Mouse (Mus musculus) inflammation-experienced regulatory T-cells, adult 6 months (primary cell): ENCODE data around the gene Mxi1. TPM values are rescaled to one million over a fixed set of nuclear protein-coding genes. Genes with fewer than 3 reads are reported as not detected.

Experiments
- ATAC-seq: one replicate; pipeline ENCODE4 v1.8.0; 2017
- polyA plus RNA-seq, 3 experiments: library from polyadenylated mRNA; unstranded; fragments of 100-300 nt; shearing (Covaris generic); gene quantifications; one replicate each; pipeline ENCODE4 v1.2.1; 2017

The Mxi1 gene
- polyA plus RNA-seq, 3 experiments from 2014 or later, result 4.3 to 5.9 (median 4.6) TPM

DNA sequence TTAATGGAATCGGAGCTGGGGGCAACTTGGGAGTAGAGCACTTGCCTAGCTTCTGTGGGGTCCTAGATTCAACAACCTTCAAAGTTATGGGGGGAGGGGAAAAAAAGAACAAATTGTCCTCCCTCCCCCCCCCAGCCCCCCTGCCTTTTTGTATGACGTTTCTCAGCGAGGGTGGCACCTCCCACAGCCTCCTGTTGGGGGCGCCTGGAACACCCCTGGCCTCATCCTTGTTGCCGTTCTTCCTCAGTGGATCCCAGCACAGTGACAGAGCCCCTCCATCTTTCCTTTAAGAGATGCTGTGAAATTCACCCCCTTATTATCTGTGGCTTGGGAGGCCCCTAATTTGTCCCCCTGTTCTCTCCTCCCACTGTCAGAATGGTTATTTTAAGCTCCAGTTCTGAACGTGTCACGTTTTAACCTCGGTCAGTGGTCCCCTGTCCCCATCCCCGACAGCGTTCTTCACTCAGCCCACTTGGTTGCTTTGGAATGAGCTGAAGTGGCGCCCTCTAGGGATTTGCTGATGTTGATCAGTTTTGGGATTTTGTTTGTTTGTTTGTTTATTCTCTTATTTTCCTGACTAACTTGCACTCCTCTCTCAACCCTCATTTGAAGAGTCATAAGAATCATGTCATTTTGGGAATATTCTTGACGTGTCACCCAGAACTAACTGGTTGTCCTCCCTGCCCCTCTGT is 92.6 kb downstream of the Mxi1 start:
- ATAC-seq, result no peak

DNA sequence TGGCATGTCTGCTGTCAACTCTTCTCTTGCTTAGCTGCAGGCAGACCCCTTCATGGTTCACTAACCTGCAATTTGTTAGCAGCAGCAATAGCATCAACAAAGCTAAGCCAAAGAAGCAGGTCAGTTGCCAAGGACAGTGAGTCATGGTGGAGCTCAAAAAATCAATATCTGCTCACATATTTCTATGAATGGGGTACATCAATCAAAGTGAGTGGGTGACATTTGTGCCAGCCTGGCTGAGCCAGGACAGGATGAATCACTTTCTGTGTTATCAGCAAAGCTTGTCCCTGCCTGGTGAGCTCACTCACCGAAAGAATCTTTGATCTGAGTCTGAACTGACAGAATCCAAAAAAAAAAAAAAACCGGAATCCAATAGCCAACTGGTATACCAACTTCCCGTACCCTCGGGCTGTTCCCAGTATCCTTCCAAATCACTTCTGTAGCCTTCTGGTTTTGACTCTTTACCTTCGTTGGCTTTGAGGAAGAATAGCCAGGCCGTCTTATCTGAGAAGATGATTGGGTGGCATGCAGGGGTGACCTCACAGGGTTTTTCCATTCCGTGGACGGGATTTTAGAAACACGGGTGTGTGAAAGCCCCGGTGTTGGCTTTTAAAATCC is 94.0 kb downstream of the Mxi1 start:
- no peak for ATAC-seq

DNA sequence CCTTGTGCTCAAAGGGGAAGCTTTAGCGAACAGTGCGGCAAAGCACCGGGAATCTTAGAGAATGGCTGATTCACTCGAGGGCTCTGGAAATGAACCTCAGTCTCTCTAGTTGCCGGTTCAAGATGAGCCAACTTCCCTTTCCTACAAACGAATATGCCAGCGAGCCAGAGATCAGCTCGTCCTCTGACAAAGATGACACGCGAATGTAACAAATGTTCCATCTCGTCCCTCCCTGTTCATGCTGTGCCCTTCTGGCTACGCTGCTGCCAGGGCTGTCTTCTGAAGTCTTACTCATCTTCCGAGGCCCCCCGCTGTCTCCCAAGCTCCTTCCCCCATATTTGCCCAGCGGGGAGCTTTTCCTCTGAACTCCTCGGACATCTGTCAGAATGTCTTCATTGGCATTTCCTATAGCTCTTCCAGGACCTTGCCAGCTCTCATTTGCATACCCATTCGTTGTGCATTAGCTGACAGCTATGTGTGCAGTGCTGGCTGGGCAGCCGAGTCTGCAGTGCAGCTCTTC is 94.6 kb downstream of the Mxi1 start:
- no peak for ATAC-seq

DNA sequence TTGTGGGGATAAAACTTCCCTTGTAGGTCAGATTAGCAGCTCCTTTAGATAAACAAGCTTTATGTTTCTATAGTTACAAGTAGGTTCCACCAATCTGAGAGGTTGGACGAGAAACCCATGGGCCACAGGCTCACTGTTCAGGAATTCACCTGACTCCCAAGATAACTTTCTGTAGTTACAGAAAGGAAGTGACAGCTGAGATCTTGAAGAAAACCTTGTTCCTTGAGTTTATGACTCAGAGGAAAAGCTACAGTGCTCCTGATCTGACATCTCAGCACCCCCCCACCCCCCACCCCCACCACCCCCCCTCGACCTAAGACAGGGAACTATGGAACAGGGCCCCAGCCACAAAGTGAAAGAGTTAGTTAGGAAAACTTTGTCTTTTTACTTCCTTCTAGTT is 95.5 kb downstream of the Mxi1 start:
- ATAC-seq, result no peak

DNA sequence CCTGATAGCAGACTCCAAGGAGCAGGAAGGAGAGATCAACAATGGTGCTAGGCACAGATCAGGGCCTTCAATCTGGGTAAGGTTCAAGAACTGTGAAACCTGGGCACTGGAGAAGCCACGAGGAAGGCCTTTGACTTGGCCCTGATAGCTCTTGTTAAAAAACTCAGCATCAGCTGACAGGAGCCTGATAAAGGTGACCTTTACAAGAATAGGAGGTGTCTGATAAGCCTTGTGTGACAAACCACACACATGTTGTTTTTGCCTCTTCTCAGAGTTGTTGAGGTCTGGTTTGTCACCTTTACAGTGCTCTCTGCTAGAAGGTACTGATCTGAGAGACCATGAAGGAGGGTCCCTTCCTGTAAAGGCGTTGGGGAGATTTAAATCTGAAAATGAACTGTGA is 97.0 kb downstream of the Mxi1 start:
- no peak for ATAC-seq

DNA sequence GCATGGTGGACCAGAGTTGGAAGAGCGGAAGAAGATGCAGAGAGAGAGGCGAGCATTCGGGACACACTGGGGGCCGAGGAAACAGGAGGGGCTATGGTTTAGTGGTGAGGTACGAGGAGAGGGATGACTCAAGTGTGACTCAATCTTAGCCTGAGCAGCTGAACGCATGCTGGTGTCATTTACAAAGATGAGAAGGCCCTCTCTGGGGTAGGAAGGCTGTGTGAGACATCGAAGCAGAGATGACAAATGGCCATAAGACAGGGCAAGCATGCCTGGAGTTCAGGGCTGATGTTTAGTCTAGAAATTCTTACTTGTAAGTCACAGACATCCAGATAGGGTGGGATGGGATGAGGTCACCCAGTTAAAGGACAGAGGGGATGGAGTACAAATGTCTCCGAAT is 98.1 kb downstream of the Mxi1 start:
- ATAC-seq, result no peak

DNA sequence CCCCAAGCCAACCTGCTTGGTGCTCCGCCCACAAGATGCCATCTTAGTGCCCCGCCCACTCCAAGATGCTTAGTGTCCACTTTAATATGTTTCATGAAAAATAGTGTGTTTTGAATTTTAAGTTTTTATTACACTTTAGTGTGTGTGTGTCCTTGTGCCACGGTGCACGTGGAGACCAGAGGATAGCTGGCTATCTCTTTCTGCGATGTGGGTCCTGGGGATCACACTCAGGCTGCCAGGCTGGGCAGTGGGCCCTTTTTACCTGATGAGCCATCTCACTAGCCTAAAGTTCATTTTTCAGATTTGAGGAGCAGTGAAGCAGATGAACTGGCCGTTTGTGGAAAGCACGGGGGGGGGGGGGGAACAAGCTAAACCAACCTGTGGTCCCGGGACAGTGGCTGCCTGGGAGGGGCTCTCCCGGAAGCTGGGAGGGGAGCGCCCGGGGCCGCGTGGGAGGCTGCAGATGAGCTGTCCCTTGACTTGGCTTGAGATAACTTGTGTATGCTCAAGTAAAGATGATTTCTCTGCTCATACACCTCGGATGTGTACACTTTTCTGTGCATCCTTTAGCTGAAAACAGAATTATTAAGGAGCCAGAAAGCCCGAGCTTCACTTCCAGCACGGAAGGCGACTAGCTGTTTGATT is 99.5 kb downstream of the Mxi1 start:
- ATAC-seq, result peak; percentile 28

DNA sequence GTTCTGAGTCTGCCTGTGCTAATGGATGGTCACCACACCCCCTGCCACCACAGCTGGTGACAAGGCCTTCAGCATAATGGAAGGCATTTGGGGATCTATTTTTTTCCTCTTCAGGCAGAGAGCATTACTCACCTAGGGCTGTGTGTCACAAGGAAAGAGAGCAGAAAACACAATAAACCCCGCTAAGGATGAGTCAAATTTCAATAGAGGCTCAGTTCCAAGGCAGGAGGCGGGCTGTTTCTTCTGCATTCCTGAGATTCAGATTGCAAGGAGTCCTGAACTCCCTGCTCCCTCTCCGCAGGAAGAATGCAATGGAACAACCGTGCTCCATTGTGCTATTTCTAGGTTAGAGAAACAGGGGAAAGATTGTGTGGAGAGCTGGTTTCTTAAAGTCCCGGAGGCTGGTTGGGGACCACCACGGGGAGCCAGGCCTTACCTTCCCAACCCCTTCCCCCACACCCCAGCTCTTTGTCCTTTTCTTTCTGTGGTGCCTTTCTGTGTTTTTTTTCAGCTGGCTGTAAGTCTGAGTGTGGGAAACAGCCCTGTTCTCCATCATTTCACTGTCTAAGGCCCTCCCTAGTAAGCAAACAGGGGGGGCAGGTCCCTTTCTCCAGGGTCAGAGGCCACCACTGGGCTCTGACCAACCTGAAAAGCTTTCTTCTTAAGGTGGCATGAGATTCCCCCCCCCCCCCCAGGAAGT is 102.0 kb downstream of the Mxi1 start:
- ATAC-seq, result no peak

DNA sequence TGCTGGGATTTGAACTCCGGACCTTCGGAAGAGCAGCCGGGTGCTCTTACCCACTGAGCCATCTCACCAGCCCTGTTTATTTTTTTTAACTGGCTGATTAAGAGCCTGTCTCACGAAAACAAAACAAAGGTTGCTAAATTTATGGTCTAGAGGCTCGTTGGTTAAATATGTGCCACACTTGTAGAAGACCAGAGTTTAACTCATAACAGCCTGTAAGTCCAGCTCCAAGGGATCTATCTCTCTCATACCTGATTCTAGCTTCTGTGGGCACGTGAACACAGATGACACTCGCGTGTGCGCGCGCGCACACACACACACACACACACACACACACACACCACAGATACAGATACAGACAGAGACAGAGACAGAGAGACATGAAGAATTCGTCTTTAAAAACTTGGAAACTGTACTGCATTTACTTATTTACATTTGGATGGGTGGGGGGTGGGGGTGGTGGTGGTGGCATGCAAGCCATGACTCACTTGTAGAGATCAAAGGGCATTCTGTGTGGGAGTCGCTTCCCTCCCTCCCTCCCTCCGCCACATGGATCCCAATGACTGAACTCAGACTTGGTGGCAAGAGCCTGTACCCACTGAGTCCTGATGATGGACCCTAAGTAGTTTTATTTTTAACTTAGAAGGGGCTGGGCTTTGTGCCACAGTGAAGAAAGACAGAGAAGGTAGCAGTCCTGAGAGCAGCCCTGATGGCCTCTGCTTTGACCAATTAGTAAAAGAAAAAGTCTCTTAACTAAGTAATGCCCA is 103.5 kb downstream of the Mxi1 start:
- no peak for ATAC-seq

DNA sequence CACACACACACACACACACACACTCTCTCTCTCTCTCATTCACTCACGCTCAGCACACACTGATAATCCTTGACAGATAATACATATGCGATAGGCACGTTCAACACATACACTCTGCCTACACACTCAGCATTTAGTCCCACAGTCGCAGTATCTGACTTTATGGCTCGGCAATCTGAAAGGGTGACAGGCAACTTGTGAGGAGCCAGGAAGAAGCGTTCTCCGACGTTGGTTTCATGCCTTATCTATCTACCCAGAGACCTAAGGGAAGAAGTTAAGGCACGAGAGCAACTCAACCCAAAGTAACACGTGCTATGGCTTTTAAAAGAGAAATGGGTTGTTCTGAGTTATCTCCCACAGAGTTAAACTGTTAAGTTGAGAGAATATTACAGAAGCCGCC is 104.3 kb downstream of the Mxi1 start:
- no peak for ATAC-seq

DNA sequence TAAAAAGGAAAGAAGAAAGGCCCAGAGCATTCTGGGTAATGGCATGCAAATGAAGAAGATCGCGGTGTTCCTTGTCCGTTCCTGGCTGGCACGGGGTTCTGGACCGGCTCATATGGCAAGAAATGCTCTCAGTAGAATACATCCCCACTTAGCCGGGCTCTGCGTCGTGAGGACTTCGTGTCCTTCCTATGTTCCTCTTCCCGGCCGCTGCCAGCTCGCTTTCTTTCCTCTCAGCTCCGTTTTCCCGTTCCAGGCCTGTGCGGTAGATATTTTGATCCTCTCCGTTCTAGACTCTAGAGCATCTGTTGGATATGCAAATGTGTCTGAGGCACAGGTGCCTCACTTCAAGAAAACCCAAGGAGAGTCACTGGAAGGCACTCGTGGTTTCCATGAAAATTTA is 104.9 kb downstream of the Mxi1 start:
- ATAC-seq, result no peak

DNA sequence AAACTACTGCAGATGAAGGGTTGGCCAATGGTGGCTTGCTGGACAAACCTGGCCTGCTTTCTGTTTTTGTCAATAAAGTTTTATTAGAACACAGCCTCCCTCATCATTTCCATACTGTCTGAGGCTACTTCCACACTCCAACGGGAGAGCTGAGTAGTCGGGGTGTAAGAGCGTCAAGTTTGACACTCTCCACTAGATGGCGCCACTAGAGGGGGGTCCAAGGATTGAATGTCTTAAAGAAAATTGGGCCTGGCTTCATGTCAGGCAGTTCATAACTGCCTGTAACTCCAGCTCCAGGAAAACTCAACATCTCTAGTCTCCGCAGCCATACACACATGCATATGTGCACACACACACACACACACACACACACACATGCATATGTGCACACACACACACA is 109.5 kb downstream of the Mxi1 start:
- no peak for ATAC-seq

DNA sequence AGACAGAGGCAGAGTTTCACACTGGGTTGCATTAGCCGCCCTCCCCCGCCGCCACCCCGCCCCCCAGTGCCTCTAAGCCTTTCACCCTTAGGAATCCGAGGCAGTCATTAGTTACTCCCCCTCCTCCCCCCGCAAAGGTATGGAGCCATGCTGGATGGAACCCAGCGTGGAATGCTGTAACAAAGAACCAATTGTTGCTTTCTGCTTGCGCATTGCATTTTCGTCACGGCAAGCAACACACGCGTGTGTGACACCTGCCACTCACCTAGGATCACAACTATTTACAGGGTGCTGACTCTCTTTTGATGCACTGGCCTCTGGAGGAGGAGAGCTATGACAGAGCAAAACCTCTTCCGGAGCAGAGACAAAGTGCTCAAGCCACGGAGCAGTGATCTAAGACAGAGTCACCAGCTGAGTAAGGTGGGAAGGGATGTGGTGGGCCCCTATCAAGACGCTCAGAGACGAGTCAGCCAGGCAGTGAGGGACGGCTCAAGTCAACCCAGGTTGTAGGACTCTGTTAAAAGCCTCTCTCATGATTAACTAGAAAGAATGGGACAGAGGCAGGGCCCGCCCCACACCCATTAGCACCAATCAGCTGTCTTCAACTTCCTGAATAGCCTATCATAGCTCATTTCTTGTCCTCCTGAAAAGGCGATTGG is 110.7 kb downstream of the Mxi1 start:
- ATAC-seq, result peak; percentile 66

DNA sequence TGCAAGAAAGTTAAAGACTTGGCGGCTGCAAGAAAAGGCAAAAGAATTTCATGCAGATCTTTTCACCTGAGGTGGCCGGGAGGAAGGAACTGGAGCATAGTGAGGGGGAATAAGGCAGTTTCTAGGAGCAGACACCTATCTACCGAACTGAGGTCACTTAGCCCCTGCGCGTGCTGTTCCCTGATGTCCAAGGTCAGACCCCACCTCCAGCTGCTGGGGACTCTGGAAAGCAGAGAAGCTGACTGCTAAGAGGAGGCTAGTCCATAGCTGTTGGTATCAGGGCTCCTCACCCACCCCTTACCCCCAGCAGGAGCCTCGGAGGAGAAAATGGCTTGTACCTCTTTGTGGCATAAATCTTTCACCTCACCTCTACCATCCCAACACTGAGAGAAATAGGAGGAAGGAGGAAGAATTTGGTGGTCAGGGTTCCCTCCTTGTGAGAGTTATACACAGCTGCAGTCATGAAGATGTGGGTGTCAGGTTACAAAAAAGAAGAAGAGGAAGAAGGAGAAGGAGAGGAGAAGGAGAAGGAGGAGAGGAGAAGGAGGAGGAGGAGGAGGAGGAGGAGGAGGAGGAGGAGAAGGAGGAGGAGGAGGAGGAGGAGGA is 111.4 kb downstream of the Mxi1 start:
- ATAC-seq, result no peak

DNA sequence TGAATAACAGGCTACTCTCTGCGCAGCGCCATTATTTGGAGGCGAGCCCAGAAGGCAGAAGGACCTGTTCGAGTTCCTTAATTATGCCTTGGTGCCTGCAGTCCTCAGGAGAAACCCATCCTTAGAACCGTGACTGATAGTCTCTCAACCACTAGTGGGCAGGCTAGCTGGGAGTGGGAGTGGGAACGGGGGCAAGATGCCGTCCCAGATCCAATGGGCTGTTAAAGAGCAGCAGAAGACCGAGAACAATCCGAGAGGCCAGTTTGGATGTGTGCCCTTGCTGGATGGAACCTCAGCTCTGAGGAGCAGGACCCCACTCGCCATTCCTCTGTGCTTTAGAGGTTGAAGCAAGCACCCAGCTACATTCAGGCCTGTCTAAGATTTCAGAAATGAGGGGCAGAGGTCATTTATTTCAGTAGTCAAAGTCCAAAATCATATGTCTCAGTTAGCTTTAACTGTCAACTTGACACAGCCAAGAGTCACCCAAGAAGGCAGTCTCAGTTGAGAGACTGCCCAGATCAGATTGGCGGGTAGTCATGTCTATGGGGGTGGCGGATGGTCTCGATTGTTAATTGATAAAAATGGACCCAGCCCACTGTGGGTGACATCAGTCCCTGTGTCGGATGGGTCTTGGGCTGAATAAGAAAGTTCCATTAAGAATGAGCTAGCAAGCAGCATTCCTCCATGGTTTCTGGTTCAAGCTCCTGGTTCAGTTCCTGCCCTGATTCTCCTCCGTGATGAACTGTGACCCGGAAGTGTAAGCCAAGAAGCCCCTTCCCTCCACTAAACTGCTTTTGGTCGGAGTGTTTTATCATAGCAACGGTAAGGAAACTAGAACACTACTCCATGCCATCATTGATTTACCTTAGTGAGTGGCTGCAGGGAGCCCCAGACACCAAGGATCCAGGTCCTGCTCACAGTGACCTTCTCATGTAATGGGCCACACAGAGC is 112.3 kb downstream of the Mxi1 start:
- no peak for ATAC-seq

DNA sequence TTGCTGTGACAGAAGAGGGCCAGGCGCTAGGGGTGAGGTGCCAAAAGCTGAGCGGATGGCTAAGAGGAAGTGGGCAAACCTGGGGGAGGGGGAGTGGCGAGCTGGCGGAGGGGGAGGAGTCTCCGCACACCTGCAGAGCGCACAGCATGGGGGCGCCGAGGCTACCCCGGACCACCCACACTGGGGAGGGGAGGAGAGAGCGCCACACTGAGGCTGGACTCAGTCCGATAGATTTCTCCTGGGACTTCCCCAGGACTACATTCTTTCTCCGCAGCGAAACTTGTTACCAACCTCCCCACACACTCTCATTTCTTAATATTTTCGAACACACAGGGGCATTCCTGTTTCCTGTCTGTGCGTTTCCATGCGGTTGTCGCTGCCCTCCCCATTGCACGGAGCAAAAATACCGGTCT is 113.0 kb downstream of the Mxi1 start:
- peak; percentile 30 for ATAC-seq

DNA sequence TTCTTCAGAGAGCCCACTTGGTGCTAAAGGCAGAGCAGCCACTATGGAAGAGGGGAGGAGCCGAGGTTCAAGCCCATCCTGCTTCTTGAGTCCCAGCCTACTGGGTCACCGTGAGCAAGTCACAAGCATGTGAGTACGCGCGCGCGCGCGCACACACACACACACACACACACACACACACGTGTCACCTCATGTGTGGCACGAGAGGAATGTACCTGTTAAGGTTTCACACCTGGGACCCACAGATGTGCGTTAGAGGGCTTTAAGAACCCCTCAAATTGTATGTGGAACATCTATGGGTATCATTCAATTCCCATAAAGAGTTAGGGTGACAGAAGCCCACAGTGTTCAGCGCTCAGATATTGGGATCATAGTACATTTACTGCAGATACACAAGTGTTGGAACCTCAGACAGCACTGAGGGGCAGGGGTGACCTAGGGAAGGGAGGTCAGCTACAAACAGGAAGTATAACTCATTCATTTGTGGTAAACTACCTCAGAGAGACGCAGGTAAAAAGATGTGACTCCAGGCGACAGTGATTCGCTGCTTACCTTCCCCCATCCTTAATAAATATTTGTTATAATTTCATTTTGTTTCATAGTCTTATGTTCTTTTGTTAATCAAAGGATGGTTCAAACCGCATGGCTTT is 113.6 kb downstream of the Mxi1 start:
- peak; percentile 16 for ATAC-seq

DNA sequence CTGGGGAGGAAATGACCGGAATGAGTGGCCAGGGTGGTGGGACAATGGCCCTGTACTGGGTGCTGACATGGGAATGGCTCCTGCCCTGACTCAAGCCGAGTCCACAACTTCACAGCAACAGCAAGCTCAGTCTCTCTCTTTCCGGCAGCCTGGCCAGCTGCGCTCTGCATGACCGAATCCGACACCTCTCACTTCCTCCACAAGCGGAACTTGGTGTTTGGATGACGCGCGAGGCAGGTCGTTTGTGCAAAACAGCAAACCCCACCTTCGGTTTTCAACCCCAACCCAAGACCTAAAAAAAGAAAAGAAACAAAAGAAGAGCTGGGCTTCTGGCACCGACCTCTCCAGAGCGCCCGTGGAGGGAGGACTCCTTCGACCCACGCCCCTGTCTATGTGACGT is 114.3 kb downstream of the Mxi1 start:
- ATAC-seq, result peak; percentile 62
